Mouse (Mus musculus) kidney, postnatal 10 days (tissue): ENCODE measurements around the gene Matn4.

Source experiments
- DNase-seq: peaks from one replicate; pipeline ENCODE4 v3.0.0; 2021; ENCODE audit warnings: mixed read lengths

Gene Matn4

DNA sequence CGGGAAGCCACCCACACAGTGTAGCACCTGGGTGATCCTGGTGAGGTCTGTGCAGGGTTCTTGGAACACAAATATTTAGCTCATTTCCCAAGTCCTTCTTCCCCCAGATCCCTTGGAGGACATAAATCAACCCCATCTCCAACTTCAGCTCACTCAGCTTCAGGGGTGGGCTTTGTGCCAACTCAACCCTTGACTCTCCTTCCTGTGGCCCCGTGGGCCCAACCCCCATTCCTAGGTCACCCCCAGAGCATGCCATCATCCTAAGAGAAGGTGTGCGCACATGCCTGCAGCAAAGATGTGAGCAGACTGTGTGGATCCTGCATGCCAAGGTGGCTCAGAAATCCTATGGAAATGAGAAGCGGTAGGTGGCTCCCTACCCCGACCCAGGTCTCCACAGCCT is 559 bp upstream of the Matn4 start:
- DNase-seq = peak; percentile 27

DNA sequence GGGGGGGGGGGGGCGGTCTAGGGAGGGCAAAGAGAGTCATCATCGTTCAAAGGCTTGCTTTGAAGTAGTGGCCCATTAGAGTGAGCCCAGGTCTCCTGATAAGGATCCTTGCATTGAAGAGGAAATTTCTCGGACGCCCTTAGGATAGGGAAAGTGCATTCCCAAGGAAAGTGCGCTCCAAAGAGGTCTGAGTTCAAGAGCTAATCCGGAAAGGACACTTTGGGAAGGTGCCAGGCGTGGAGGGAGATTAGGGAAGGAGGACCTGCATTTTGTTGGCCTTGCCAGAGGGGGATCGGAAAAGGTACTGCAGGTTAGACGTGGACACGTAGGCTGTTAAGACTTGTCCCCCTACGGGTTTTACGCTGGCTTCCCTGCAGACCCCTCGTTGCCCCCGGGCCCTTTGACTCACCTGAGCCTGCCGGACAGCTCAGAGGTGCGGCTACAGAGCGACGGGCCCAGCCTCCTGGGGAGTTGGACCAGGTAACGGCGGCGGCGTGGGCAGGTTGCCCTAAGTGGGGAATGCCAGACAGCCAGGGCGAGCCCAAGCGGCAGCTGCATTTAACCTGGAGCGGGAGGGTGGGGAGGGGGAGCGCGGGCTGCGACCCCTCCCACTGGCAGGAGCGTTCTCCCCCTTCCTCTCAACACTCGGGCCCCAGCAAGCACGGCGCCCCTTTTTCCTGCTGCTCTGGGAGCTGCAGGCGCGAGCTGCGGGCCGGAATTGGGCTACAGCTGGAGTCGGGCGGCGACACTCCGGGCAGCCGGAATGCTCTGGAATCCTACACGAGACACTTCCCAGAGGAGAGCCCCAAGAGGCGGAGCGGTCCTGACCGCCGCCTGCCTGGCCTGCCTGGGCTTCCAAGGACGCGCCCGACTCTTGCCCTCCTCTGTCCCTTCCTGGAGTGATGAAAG is 624 bp downstream of the Matn4 start:
- DNase-seq = peak; percentile 80

DNA sequence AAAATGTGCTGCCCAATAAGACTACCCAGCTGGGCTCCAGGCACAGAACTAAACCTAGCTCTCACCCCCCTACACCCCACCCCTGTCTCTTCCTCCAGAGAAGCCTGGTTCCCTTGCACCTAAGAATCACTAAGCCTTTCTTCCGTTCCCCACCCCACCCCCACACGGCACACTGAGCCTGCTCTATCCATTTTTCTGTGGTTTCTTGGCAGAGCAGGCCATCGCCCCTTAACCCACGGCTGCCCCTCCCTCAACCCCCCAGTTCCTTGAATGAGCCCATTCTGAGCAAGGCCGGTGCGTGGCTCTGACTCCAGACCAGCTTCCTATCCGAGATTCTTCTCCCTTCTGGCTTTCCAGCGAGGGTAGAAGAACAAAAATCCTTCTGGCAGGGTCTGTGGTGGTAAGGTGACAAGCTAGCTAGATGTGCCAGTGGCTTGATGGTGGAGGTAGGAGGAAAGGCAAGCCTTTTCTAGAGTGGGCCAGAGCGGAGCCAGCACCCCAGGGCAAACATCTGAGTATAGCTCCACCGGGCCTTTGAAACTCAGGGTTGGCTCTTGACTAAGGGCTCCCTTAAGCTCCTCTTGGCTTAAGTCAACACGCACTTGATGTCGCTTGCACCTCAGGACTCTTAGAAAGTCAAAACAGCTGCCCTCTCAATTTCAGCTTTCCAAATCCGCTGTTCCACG is 1.4 kb downstream of the Matn4 start:
- DNase-seq = peak; percentile 21

DNA sequence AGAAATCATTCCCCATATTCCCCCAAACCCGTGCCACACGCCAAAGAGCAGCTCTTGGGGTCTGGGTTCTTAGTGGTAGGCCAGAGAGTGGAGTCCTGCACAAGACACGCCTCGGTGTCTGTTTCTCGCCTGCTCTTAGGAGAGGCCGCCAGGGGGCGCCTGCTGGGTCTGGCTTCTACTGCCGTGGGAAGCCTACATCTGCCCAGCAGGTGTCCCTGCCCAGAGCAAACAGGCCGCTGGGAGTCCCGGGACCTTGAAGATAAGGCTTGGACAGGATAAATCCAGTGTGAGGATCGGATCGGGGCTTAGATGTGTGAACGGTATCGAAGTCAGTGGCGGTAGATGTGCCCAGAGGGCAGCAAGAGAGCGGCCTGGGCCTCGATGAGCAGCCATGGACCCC is 2.1 kb downstream of the Matn4 start, which contains the start of gene Rbpjl:
Gene Rbpjl (plus strand): TSS at position 236 of the 400 bp plus-strand sequence.
- DNase-seq = peak; percentile 90

DNA sequence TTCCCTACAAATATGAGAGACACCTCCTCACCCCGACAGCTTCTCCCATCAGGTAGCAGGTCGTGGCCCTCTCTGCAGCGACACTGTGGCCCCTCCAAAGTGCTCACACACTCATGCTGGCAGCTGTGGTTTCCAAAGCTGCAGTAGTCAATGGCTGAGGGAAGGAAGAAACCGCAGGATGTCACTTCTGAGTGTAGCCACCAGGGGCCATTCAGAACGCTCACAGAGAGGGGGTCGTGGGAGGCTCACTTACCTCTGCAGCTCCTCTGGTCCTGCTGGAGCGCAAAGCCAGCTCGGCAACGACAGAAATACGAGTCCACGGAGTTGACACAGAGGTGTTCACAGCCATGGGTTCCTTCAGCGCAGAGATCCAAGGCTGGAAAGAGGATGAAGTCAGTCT is 8.0 kb downstream of the Matn4 start:
- DNase-seq = no peak

DNA sequence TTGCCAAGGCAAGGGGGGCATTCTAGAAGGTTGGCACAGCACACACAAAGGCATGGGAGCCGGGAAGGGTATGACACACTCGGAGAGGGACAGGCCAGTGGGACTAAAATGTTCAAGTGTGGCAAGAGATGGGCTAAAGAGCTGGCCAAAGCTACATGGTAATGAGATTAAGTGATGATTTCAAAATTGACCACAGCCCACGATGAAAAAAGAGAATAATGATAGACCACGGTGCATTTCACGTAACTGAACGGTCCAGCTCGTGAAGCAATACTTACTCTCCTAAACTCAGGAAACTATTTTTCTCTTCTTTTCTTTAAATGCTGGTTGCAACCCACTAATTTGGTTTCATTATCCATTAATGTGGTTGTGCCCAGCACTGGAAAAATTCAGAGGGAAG is 8.9 kb downstream of the Matn4 start:
- DNase-seq = no peak

DNA sequence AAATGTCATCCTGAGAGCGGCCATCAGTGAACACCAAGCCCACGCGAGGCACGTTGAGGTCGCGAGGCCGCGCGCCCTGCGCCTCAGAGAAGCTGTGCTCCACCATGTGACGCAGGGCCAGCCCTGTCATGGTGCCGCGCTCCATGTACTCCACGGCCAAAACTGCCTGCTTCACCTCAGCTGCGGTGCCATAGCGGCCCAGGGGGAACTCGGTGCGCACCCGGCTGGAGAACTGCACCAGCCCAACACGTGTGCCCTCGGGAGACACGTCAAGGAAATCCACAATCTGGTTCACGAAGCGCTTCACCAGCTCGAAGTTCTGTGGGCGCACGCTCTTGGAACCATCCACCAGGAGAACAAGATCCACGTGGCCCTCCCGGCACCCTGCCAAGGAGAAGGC is 11.8 kb downstream of the Matn4 start:
- no peak for DNase-seq

DNA sequence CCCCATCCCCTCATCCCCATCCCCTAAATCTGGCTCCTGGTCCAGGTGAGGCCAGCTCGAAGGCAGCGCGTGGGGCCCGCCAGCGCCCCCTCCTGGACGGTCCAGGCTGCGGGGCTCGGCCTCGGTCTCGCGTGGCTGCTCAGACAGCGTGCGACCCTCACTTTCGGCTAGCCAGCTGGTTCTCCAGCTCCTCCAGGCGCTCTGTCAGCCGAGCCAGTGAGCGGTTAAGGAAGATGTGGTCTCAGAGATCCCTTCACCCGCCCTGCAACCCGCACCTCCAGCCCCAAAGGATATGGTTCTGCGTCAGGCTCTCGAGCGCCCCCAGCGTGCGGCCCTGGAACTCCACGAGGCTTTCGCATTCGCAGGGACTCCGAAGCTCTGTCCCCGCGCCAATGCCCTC is 15.5 kb downstream of the Matn4 start:
- peak; percentile 91 for DNase-seq

DNA sequence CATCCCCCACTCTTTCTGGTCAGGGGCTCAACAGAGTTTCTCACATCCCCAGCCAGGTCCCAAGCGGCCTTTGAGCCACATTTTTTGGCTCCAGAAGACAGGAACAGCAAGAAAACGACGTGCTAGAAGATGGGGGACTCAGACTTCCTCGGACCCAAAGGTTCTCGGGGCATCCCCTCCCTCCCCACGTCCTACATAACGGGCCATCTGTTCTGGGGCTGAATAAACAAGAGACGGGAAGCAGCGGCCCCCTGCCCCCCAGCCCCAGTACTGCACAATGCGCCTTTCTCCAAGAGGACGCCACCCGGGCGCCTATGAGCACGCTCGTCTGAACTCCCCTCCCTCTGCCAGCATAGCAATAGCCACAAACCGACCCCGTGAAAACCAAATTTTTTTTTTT is 15.9 kb downstream of the Matn4 start, which contains the start of gene Slpi:
Gene Slpi (minus strand): TSS at position 76 of the 400 bp plus-strand sequence.
- DNase-seq = peak; percentile 46

DNA sequence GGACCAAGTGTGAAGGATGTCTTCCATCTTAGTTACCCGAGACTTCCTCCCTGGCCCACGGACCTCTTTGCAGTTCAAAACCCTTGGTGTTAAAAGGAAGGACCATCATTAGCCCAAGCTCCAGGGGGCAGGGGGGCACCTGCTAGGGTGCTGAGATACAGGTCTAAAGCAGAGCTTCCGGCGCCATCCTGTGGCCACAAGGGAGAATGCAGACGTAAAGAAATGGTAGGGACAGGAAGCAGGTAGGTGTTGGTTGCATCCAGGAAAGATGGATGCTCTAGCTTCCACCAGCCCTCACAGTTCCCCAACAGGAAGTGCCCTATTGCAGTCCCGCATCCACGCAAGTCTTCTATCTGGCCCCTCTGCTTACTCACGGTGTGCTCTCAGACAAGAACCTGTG is 18.0 kb downstream of the Matn4 start:
- peak; percentile 62 for DNase-seq

DNA sequence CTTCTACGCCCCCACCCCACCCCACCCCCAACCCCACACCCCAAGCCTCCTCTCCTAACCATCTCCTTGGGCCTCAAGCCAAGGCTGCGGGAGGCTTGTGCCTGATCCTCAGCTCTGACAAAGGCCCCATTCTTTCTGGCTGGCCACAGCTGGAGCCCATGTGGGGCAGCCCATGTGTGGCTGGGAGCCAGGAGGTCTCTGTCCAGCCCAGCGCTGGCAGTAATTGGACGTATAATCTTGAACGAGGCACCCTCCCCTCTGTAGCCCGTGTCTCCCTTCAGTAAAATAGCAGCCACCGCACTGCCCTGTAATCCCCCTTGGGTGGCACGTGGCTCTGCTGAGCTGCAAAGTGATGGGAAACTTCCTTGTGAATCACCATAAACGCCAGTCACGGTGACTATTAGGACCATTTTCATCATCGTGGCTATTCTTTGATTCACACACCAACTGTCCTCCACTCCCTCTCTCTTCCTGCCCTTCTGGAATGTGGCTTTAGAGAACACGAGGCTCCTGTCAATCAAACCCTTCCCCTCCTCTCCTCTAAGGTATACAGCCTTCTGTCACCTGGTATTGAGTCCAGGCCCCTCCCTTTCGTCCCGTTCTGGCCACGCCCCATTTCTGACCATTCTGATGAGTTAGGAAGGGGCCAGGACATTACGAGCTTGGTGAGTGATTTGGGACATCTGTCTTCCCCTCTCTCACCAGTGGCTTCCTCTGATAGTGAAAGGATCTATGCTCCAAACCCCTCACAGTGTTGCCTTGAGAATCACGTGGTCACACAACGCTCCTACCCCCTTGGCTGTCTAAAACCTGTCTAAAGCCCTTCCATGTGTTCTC is 18.8 kb downstream of the Matn4 start:
- peak; percentile 16 for DNase-seq

DNA sequence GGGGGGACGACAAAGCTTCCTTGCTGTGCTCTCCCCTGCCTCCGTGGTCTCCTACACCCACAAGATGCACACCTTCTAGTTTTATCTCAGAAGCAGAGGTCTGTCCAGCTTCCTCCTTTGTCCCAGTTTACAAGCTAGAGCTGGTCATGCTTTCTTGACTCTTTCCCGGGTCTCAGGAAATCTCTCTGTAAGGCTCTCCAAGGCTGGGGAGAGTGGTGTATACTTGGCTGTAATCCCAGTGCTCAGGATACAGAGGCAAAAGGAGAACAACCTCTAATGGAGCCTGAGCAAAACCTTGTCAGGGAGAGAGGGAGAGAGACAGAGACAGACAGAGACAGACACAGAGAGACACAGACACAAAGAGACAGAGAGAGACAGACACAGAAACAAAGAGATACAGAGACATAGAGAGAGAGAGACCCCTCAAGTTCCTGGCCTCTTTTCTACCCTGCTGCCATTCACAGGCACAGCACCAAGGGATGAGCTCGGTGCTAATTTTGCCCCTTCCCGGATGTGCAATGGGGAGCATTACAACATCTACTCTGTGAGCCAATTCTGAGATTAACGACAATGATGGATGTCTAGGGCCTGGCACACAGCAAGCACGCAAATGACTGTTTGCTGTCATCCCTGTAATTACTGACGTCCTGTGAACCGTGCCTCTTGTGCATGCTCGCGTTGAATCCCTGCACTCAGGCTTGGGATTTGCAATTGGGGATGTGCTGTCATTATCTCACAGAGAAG is 21.1 kb downstream of the Matn4 start:
- DNase-seq = no peak

DNA sequence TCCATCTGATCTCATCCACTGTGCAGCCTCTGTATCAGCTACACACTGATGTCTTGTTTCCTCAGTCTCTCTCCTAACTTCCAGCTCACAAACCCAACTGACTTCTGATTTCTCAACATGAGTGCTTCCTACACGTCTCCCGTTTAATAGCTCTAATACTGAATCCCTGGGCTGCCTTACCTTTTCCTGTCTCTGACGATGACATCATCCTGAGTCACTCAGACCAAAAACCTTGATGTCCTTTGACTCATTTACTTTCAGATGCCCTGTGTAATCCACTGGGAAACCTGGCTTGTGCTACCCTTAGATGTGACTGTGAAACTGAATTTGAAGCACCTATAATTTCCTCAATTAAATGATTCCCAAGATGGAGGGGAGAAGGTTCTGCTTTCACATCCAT is 22.0 kb downstream of the Matn4 start:
- no peak for DNase-seq

DNA sequence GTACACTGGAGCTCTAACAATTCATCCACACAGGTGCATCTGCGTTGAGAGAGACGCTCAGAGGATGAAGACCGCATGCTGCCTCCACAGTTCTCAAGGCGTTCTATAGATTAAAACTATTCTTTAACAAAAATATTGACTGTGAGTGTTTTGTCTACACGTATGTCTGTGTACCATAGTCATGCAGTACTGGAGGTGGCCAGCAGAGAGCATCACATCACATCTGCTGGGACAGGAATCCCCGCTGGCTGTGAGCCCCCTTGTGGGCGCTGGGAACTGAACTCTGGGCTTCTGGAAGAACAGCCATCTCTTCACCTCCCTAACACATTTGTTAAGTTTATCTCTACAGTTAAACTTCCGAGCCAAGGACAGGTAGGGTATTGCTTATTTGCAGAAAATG is 23.2 kb downstream of the Matn4 start:
- no peak for DNase-seq

DNA sequence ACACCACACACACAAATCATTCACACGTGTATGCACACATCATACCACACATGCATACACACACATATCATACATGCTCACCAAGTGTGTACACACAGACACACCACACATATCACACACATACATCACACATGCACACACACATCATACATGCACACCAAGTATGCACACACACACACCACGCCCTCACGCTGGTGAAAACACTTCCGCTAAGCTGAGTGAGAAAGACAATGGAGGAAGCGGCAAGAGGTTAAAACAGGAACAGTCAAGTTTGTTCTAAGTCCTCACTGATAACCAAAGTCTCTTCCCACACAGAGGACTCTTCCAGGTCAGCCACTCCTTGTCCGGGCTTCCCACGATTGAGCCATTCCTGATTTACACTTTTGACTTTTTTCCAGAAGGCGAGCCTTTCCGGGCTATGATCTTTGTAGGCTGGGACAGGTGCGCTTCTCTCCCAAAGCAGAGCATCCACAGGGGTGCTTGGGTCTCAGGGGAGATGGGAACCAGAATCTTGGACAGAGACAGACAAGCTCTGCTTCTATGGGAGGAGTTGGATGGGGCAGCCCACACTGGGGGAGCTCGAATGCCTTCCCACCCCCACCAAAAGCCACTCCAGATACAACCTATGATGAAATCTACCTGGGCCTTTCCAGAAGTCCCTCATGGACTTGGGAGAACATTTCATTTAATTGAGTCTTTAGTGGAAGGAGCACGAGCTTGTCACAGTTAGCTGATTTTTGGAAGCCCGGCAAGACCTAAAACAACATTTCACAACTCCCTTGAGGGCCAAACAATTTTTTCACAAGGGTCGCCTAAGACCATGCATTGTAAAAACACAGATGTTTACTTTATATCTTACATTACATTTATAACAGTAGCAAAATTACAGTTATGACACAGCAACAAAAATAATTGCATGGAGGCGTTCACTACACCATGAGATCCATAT is 27.2 kb downstream of the Matn4 start:
- no peak for DNase-seq

DNA sequence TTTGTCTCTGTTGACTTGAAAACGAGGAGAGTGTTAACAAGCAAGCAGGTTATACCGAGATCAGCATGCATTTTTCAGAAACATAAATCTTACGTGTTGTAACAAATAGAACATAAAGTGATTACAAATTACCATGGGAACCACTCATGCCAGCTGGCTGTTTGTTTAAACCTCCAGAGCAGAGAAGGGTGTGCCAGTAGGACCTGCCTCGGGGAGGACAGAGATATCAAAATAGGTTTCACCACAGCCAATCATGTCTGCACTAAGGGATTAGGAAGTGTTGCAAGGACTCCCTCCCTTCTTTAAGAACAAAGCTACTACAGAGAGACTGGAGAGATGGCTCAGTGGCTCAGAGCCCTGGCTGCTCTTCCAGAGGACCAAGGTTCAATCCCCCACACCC is 31.8 kb downstream of the Matn4 start:
- DNase-seq = no peak

DNA sequence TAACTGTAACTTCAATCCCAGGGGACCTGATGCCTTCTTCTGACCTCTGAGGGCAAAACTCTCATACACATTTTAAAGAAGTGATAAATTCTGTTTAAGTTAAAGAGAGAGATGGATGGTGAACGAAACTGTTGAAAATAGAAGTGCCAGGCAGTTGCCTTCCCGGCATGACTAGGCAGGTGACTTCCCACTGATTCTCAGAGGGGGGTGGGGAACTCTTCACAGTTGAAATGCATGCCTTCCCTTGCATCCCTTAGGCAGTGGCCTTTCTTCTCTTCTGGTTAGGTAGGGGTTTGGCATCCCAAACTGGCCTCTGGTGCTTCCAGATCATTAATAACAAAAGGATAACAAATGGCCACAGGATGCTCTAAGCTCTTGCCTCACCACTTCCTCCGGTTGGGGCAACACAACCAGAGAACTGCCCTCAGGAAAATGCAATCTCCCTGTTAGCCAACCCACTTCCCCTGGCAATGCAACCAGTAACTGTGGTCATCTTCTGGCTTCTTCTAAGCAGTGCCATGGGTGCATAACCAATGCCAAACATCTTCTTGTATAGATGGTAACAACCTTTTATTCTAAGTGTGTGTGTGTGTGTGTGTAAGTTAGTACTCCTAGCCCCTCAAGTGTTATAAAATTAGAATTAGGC is 32.4 kb downstream of the Matn4 start:
- DNase-seq = no peak

DNA sequence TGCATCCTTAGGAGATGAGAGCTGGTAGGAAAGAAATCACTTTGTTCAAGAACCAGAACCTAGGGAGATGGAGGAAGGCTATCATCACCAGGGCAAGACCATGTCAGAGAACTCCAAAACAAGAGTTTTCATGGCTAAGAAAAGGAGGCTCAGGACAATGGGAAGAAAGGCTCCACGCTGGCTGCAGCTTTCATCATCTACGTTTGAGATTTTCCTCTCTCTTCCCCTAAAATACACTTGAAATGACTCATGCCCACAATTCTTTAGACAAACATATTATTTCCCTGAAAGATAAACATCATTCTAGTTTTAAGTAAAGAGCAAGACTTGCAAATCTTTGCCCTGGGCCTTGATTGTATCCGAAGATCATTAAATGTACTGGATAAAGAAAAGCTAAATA is 33.6 kb downstream of the Matn4 start:
- no peak for DNase-seq

DNA sequence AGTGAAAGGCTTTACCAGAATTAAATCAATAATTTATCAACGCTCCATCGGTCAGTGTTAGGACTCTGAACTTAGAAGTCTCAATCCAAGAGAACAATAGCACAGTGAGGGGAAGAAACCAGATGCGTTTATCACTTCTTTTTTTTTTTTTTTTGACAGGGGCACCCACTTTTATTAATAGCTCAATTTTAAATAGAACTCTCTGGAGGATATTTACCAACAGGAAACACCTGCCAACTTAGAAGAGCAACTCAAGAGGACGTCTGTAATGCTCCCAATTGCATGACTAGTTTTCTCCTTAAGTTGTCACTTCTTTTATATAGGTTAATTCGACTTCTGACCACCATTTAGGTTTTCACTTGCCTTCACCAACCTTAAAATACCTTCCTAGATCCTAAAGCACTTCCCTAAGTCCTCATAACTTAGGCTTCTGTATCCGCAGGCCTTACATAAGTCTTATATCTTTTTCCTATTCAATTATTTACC is 36.3 kb downstream of the Matn4 start:
- DNase-seq = no peak

DNA sequence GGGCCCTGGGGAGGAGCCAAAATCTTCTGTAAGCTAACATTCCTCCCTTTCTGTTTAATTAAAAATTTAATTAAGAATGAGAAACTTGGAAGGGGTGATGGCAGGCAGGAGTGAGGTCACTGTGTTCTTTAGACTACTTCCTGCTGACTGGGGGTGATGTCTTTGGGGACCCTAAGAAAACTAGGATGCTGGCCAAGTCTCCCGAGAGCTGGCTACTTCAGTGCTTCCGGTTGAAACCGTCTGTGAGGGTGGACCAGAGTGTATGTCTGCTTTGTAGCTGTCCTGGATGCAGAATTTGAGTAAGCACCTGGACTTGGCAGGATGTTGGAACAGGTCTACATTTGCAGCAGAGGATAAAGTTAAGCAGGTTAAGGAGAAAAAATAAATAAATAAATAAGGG is 38.0 kb downstream of the Matn4 start:
- no peak for DNase-seq
